Mouse (Mus musculus): ENCODE data around the gene Tnn.
A peak's percentile ranks its signal among the peaks of the same experiment; 100 is the strongest.

The Tnn gene

GRCm38 (mm10) chr1:160054366-160055078 is 98.9 kb downstream of the Tnn start:
- no peak for TF ChIP-seq GATA4 (IDR thresholded peaks at IDR 0.05; ENCODE audit: insufficient replicate concordance, low read length)

GRCm38 (mm10) chr1:160053510-160054305 is 99.7 kb downstream of the Tnn start:
- TF ChIP-seq GATA4 (IDR thresholded peaks at IDR 0.05; ENCODE audit: insufficient replicate concordance, low read length): no peak

- TF ChIP-seq GATA4 (IDR thresholded peaks at IDR 0.05; ENCODE audit: insufficient replicate concordance, low read length): no peak
Measured at GRCm38 (mm10) chr1:160052556-160053315, 100.6 kb downstream of the Tnn start.

- TF ChIP-seq GATA4 (IDR thresholded peaks at IDR 0.05; ENCODE audit: insufficient replicate concordance, low read length): no peak
Measured at GRCm38 (mm10) chr1:160050898-160051297, 102.5 kb downstream of the Tnn start.

- TF ChIP-seq GATA4 (IDR thresholded peaks at IDR 0.05; ENCODE audit: insufficient replicate concordance, low read length): 0 out of 2 replicates have a peak, but pooled peaks have one; percentile 8
Measured at GRCm38 (mm10) chr1:160049131-160049880, 104.1 kb downstream of the Tnn start.

GRCm38 (mm10) chr1:160047481-160047931 is 105.9 kb downstream of the Tnn start:
- no peak for TF ChIP-seq GATA4 (IDR thresholded peaks at IDR 0.05; ENCODE audit: insufficient replicate concordance, low read length)

- TF ChIP-seq GATA4 (IDR thresholded peaks at IDR 0.05; ENCODE audit: insufficient replicate concordance, low read length): no peak
Measured at GRCm38 (mm10) chr1:160046786-160047185, 106.6 kb downstream of the Tnn start.

- TF ChIP-seq GATA4 (IDR thresholded peaks at IDR 0.05; ENCODE audit: insufficient replicate concordance, low read length): no peak
Measured at GRCm38 (mm10) chr1:160045971-160046370, 107.4 kb downstream of the Tnn start.

GRCm38 (mm10) chr1:160045056-160045715 is 108.2 kb downstream of the Tnn start:
- TF ChIP-seq GATA4 (IDR thresholded peaks at IDR 0.05; ENCODE audit: insufficient replicate concordance, low read length): no peak

- no peak for TF ChIP-seq GATA4 (IDR thresholded peaks at IDR 0.05; ENCODE audit: insufficient replicate concordance, low read length)
Measured at GRCm38 (mm10) chr1:160044237-160045021, 109.0 kb downstream of the Tnn start, which contains the start of gene 4930523C07Rik. Gene 4930523C07Rik, plus strand, starts transcription at chr1:160044382.

- no peak for TF ChIP-seq GATA4 (IDR thresholded peaks at IDR 0.05; ENCODE audit: insufficient replicate concordance, low read length)
Measured at GRCm38 (mm10) chr1:160043271-160043975, 110.0 kb downstream of the Tnn start.

- no peak for TF ChIP-seq GATA4 (IDR thresholded peaks at IDR 0.05; ENCODE audit: insufficient replicate concordance, low read length)
Measured at GRCm38 (mm10) chr1:160042351-160042750, 111.0 kb downstream of the Tnn start.

- TF ChIP-seq GATA4 (IDR thresholded peaks at IDR 0.05; ENCODE audit: insufficient replicate concordance, low read length): no peak
Measured at GRCm38 (mm10) chr1:160041264-160041775, 112.1 kb downstream of the Tnn start.
